Mouse (Mus musculus): Measurements from ENCODE around the gene Opcml.

The Opcml gene

GRCm38 (mm10) chr9:28251341-28251740 is 460.8 kb downstream of the Opcml start:
- no peak for DNase-seq (ENCODE audit: low read depth)

- DNase-seq (ENCODE audit: low read depth) = no peak
Observed at GRCm38 (mm10) chr9:28255128-28255904, 464.7 kb downstream of the Opcml start.

GRCm38 (mm10) chr9:28255905-28256268 is 465.3 kb downstream of the Opcml start:
- no peak for DNase-seq (ENCODE audit: low read depth)

- DNase-seq (ENCODE audit: low read depth) = peak; percentile 20
Observed at GRCm38 (mm10) chr9:28261078-28261753, 470.6 kb downstream of the Opcml start.

GRCm38 (mm10) chr9:28262021-28262420 is 471.4 kb downstream of the Opcml start:
- DNase-seq (ENCODE audit: low read depth) = no peak

- no peak for DNase-seq (ENCODE audit: low read depth)
Observed at GRCm38 (mm10) chr9:28262896-28263295, 472.3 kb downstream of the Opcml start.

GRCm38 (mm10) chr9:28264761-28265160 is 474.2 kb downstream of the Opcml start:
- no peak for DNase-seq (ENCODE audit: low read depth)

- no peak for DNase-seq (ENCODE audit: low read depth)
Observed at GRCm38 (mm10) chr9:28273816-28274215, 483.2 kb downstream of the Opcml start.

- DNase-seq (ENCODE audit: low read depth) = no peak
Observed at GRCm38 (mm10) chr9:28278555-28278954, 488.0 kb downstream of the Opcml start.

- DNase-seq (ENCODE audit: low read depth) = no peak
Observed at GRCm38 (mm10) chr9:28281025-28281424, 490.4 kb downstream of the Opcml start.

- no peak for DNase-seq (ENCODE audit: low read depth)
Observed at GRCm38 (mm10) chr9:28281571-28281970, 491.0 kb downstream of the Opcml start.

- no peak for DNase-seq (ENCODE audit: low read depth)
Observed at GRCm38 (mm10) chr9:28285016-28285415, 494.4 kb downstream of the Opcml start.

GRCm38 (mm10) chr9:28286384-28286783 is 495.8 kb downstream of the Opcml start:
- no peak for DNase-seq (ENCODE audit: low read depth)

- no peak for DNase-seq (ENCODE audit: low read depth)
Observed at GRCm38 (mm10) chr9:28287485-28287884, 496.9 kb downstream of the Opcml start.

- DNase-seq (ENCODE audit: low read depth) = peak; percentile 20
Observed at GRCm38 (mm10) chr9:28289696-28290330, 499.2 kb downstream of the Opcml start.

- no peak for DNase-seq (ENCODE audit: low read depth)
Observed at GRCm38 (mm10) chr9:28303659-28304058, 513.1 kb downstream of the Opcml start.

- DNase-seq (ENCODE audit: low read depth) = no peak
Observed at GRCm38 (mm10) chr9:28306364-28307121, 516.0 kb downstream of the Opcml start.

- no peak for DNase-seq (ENCODE audit: low read depth)
Observed at GRCm38 (mm10) chr9:28307122-28307430, 516.5 kb downstream of the Opcml start.

- DNase-seq (ENCODE audit: low read depth) = no peak
Observed at GRCm38 (mm10) chr9:28307481-28308050, 517.0 kb downstream of the Opcml start.

GRCm38 (mm10) chr9:28317881-28318280 is 527.3 kb downstream of the Opcml start:
- DNase-seq (ENCODE audit: low read depth) = no peak

- DNase-seq (ENCODE audit: low read depth) = no peak
Observed at GRCm38 (mm10) chr9:28319021-28319755, 528.6 kb downstream of the Opcml start.

All from fibroblast of lung, adult 2 months (primary cell).